Mouse (Mus musculus) cerebellum, postnatal 25 days (tissue): ENCODE results near the gene Lrrc1.
"Not testable (repeated sequence)": the region's sequence is repeated elsewhere in the genome, so short reads cannot be mapped to it uniquely, and the experiment has no call there.

Experiments used
- DNase-seq, 2 experiments: peaks; one replicate each; pipeline ENCODE4 v3.0.0; 2021; ENCODE audit warnings: mixed read lengths in 2 of 2

The Lrrc1 gene

DNA sequence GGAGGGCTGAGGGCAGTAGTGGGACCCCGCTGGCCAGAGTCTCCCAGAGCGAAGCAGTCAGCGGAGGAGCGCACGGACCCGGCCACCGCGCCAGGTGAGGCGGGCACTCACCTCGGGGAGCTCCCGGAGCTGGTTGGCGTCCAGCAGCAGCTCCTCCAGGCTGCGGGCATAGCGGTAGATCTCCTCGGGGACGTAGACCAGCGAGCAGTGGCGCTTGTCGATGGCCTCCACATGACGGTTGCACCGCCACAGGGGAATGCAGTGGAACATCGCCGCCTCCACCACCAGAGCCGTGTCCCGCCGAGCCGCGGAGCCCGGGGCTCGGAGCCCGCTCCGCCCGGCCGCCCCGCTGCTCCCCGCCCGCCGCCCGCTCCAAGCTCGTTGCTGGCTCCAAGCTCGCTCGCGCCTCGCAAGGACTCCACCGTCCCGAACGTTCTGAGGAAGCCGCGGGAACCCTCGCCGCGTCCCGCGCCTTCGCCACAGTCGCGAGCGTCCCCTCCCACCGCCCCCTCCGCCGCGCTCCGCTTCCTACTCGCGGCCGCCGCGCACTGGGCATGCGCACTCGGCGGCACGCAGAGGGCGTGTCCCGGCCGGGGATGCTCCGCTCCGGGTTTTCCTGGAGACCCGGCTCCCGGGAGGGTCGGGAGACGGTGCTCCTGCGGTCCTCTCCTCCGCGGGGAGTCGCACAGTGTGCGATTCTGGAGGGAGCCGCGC lies at the start of gene Lrrc1:
TSS of gene Lrrc1 (minus strand) at position 517 of the 714 bp plus-strand sequence.
- DNase-seq, result peak; percentile 87 to 93

DNA sequence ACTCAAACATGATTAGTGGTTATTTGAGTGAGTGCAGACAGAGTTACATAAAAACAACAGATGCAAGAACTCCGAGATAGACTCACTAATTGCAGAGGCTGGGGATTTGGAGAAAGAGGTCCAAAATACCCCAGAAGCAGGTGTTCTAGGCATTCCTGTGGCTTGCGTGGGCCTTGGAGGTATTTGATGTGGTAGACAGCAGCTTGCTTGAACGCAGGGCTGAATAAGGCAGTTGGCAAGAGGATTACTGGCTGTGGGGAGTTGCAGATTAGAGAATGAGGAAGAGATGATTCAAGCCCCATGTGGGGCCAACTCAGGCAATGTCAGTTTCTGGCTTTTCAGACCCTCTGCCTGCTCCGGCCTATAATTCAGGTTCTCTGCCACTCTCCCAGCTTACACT lies 47.8 kb upstream of the Lrrc1 start:
- no peak for DNase-seq

DNA sequence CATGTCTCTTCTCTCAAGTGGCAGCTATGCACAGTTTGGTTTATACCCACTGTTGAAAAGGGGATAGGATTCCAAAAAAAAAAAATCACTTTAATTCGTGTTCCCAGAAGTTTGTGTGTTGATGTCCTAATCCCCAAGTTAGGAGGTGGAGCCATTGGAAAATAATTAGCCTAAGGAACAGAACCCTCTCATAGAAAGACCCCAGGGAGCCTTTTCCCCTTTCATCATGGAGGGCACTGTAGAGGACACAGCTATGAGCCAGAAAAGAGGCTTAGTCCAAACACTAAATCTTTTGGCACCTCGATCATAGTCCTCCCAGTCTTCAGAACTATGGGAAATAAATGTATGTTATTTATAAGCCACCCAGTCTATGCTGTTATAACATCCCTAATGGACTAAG lies 44.8 kb upstream of the Lrrc1 start:
- no peak for DNase-seq

DNA sequence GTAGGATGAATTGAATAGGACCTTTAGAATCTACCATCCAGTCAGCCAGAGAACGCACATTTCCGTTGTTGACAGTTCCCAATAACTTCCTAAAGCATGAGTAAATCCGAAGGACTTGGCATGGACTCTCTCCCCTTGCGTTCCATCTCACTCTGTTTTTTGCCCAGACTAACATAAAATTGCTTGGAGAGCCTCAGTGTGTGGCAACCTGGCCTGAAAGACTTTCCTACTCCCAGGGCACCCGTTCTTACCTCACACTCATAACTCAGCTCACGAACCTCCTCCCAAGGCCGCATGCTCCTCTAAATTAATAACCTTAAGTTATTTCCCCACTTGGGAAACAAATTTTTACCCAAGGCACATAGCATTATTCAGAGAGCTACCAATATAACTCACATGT lies 42.9 kb upstream of the Lrrc1 start:
- no peak for DNase-seq

DNA sequence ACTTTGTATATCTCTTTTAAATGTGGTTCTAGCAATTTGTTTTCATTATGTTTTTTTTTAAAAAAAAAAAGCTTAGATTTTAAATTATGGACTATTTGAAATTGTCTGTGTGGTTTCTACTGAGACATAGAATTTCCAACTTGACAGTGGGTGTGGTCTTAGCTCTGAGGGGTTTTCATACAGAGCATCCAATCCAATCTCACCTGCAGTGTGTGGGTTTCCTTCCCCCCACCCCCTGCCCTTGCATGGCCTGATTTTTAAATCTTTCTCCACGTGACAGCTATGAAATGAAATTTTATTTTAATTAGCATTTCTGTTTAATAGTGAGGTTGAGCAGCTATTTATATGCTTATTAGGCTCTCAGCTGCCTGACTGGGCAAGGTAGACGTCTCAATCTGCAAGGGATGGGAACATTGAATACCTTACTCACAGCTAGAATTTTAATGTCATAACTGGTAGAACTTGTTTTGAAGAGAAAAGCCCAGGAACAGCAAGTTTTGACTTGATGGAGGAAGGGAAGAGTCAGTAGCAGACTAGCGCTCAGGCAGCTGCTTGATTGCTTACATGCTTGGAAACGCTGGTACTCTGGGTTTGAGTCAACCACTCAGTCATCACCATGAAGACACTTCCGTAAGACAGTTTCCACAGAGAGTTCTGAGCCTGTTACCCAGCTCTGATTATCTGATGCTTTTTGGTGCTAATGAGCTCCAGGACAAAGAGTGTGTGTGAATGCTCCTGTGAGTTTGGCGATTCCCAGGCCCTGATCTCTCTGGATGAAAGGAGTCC lies 42.3 kb upstream of the Lrrc1 start:
- no peak for DNase-seq

DNA sequence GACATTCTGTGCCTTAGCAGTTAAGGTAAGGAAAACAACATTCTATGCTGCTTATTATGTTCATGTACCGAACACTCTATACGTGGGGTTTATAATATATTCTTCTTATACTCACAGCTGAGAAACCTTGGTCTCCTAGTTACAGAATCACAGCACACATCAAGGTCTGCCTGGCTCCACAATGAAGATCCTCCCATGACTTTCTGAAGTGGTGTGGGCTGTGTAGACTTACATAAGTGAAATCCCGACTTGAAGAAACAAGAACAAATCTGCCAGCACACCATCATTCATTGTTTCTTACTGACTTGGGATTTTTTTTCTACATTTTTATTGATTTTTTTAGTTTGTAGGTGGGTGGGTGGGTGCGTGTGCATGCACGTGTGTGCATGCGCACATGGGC lies 40.1 kb upstream of the Lrrc1 start:
- DNase-seq, result no peak

DNA sequence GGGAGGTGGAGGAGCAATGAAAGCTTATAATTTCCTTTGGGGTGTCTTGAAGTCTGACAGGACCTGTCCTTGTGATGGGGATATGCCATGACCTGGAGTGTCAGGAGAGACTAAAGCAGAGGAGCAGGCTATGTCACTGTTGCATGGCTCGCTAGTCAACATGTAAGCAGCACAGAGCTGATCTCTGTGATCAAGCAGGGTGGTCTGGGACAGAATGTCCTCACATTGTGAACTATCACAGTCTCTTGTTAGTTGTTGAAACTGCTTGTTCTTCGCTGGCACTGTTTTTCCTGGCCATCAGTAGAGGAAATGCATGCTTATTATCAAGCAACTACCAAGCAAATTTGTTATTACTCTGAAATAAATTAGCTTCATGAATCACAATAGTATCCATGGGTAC lies 38.6 kb upstream of the Lrrc1 start:
- DNase-seq, result no peak

DNA sequence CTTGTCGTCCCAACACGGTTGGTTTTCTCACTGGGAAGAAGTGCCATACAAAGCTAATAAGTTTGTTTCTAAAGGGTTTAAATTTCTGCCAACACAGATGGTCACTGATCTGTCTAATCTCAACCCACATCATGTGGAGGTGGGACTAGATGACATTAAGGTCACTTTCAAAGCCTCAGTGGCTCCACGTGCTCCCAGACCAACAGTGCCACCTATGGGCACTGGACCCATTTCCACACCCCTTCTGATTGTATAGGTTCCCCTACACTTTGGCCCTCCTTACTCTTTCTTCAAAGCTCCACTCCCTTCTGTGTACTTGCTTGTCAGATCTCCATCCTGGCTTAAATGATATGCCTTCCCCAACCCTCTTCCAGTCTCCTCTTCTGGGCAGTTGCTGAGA lies 35.2 kb upstream of the Lrrc1 start:
- DNase-seq, result no peak

DNA sequence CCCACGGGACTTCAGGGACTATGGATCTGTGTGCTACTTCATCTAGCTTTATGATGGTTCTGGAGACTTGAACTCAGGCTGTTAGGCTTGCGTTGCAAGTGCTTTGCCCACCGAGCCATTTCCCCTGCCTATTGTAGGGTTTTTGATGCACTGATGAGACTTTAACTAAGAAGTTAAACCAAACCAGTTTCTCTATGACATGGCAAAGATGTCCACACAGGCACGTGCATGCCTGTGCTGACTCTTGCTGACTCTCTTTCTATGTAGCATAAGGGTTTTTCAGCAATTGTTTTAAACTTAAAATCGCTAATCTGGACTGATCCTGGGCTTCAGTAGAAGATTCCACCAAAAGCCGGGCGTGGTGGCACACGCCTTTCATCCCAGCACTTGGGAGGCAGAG lies 33.3 kb upstream of the Lrrc1 start:
- DNase-seq, result no peak

DNA sequence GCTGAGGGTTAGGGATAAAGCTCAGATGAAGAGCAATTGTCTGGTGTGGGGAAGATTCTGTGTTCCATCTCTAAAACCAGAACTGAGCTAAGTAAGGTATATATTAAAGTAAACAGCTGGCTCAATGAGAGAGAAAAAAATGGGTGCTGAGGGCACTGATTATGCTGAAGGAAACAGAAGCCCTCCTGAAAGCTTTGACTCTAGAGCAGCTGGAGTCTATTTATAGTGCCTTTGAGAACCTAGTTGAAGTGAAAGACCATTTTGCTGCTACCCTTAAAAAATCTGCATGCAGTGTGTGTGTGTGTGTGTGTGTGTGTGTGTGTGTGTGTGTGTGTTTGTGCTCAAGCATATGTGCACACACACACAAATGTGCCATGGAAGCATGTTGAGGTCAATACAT lies 32.7 kb upstream of the Lrrc1 start:
- DNase-seq, result no peak

DNA sequence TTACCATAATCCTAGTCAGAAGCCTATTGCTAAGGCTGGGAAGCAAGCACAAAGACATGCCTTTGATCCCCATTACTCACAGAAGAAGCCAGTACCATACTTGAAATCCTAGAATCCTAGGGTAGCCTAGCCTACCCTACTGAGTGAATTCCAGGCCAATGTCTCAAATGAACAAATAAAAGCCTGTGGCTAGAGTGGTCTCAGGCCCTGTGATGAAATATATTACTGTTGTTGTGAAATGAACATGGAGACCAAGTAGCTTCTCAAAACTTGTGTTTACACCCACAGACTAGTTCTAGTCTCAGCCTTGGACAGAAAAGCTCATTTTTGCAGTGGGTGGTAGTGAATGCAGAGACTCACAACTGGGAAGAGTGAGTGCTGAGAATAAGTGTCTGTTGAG lies 31.6 kb upstream of the Lrrc1 start:
- DNase-seq, result no peak

DNA sequence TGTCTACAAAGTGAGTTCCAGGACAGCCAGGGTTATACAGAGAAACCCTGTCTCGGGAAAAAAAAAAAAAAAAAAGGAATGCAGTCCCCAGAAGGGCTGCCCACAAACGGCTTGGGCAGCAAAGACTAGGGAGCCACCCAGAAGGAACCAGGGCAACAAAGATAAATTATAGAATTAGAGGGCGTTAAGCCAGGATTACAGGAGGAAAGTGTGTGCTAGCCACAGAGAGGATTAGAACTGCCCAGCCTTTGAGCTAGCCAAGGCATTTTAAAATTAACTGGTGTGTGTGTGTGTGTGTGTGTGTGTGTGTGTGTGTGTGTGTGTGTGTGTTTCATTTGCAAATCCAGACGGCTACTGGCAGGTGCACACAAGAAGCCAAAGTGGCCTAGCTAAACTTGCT lies 30.3 kb upstream of the Lrrc1 start:
- DNase-seq, result not testable (repeated sequence)

DNA sequence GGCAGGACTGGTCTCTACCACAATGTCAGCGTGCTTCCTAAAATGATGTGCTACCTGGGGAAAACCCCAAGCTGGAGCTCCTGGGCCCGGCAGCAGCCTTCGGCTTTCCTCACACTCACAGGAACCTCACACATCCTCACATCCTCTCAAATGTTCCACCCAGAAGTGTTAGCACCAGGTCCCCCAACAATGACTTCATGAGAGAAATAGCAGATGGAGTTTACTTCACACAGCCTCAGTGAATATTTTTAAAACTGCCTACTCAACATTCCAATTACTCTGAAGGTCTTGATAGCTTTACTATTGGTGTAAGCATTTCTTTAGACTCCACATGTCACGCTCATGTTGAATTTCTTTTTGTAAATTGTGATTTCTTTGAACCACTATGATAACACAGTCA lies 27.2 kb upstream of the Lrrc1 start:
- no peak for DNase-seq

DNA sequence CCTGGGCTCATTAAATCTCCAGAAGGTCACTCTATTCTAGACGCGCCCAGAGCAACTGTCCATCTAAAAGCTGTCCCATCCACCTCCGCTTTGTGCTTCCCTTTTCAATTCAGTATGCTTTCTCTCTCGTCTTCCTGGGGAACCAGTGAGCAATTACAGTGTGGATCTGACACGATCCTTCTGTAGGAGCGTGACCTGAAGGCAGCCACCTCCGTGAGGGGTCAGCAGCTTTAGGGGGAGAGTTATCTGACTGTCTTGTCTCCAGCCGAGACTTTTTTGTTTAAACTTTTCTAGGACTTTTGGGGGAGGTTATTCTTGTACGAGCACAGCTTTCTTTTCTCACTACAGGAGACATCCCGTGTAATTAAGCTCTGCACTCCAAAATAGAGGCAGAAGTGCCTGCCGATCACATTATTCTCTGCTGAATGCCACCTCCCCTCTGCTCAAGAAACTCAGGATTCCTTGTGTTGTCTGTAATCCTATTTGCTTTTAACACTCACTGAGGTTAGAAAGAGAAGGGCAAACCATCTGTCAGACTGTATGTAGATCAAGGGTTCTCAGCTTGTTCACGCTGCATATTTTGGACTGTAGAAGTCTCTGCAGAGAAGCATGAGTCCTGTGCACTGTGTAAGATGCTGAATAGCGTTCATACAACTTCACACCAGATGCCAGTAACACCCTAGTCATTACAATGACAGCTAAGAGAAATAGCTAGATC lies 24.3 kb upstream of the Lrrc1 start:
- no peak for DNase-seq

DNA sequence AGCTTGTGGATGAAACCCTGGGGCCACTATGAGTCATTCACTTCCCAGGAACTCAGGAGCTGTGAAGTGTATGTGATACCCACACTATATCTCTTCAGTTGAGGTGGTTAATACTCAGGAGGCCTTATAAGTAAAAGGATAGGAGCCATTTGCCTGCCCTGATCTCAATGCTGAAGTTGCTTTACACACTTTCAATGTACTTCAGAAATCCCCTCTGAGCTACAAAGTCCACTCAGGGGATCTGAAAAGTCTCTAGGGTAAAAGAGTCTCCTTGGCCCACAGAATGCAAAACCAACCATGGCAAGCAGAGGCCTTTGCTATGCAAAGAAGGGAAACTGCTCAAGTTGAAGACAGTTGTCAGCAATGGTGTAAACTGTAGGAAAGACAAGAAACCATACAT lies 17.2 kb upstream of the Lrrc1 start:
- no peak for DNase-seq

DNA sequence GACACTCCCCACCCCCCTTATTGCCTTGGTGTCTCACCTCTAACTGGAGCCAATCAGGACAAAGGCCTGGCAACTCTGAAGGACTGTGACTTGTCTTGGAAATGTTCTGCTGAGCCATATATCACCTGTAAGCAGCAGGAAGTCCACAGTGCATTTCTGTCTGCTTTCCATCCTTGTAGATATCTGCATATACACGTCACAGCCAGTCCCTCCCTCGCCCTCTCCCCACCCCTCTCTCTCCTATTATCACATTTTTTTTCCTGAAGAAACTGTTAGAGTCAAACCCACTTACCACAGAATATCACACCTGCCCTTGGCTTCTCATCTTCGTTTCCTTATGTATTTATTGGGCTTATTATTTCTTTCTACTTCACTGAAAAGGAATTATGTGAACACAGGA lies 13.3 kb upstream of the Lrrc1 start:
- DNase-seq, result no peak

DNA sequence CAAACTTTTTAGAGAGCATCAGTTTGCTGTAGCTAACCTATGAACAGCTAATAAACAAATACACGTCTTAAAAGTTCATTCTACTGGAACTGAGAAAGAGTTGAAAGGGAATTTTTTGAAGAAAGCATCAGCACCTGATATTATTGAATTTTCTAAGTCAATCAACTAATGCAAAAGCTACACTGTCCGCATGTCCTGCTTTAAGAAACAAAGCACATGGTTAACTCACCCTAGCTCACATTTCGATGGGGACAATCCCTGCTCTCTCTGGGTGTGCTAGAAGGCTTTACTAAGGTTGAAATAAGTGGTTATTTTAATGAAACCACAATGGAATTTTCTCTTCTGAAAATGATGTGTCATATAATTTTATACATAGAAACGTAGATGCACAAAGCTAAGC lies 12.5 kb upstream of the Lrrc1 start:
- no peak for DNase-seq

DNA sequence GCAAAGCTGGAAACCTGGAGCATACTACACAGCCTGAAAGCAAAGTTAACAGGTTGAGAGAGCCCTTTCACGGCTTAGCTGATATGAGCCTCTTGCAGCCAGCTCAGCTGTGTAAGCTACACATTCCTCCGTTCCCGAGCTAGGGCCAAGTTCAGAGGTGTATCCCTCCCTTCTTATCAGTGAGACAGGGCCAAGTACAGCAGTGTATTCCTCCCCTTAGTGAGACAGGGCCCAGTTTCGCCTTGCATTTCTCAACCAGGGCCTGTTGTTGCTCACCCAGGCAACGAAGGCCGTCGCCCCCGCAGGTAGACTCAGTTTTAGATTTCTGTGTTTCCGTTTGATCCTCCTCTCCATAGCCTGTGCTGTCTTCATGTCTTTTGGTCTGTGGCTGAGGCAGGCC lies 11.8 kb upstream of the Lrrc1 start:
- no peak for DNase-seq

DNA sequence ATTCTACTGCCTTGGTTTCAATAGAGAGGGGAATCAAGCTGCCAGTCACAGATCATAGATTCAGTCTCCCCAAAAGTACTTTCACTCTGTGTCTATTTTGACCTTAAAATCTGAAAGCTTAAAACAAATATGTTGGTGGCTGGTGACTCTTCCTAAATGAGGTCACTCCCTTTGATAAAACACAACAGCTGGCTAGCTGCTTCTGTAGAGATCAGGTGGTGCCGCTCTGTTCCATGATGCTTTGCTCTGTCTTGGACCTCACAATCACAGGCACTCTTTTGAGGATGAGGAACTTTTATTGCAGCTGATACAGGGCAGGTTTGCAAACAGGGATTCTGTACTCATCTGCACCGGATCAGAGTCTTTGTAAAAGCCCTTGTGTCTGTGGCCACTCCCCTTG lies 8.8 kb upstream of the Lrrc1 start:
- DNase-seq, result no peak

DNA sequence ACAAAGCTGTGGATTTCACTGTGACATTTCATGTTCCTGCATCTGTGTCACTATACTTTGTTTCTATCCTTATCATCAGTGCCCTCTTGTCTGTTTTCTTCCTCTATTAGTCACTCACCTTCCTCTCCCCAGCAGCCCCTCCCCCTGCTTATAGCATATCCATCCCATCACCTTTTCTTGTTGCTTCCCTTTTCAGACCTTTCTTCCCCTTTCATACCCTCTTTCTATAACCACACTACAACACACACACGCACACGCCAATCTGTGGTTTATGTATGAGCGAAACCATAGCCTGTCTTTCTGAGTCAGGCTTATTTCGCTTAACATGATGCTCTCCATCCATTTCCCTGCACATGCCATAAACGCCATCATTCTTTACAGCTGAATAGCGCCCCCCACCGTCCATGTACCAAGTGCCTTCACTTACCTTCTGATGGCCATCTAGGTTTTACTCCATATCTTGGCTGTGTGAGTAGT lies 6.4 kb upstream of the Lrrc1 start:
- no peak for DNase-seq

DNA sequence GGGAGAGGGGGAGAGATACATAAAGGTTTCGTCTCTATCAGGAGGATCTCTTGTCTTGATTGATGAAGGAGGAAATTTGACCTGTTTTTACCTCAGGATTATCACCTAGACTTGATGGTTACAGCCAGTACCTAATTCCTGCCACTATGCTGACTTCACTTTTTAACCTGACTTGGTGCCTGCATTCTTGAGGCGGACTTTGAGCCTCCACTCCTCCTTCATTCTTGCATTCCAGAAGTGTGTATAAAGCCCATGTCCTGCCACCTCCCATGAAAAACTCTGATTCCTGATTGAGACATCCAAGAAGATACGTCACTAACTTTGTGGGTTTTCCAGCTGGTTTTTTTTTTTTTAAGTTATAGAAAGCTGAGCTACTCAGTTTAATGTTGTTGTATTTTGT lies 1.3 kb upstream of the Lrrc1 start:
- DNase-seq, result no peak

DNA sequence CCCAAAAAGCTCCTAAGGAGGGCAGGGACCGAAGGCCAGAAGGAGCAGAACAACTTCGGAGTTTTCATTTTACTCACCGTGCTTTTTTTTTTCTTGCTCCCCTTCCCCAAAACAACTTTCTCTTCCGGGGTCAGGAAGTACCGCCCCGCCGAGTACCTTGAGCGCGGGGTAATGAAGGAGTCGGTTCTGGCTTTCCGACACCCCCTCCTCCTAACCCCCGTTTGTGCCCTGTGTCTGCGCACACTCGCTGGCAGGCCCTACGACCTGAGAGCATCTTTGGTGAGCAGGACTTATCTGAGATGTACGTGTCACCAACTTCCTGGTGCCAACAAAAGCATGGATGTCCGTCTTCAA lies 375 bp upstream of the Lrrc1 start:
- peak in 1 of 2 experiments; percentile 41 for DNase-seq

DNA sequence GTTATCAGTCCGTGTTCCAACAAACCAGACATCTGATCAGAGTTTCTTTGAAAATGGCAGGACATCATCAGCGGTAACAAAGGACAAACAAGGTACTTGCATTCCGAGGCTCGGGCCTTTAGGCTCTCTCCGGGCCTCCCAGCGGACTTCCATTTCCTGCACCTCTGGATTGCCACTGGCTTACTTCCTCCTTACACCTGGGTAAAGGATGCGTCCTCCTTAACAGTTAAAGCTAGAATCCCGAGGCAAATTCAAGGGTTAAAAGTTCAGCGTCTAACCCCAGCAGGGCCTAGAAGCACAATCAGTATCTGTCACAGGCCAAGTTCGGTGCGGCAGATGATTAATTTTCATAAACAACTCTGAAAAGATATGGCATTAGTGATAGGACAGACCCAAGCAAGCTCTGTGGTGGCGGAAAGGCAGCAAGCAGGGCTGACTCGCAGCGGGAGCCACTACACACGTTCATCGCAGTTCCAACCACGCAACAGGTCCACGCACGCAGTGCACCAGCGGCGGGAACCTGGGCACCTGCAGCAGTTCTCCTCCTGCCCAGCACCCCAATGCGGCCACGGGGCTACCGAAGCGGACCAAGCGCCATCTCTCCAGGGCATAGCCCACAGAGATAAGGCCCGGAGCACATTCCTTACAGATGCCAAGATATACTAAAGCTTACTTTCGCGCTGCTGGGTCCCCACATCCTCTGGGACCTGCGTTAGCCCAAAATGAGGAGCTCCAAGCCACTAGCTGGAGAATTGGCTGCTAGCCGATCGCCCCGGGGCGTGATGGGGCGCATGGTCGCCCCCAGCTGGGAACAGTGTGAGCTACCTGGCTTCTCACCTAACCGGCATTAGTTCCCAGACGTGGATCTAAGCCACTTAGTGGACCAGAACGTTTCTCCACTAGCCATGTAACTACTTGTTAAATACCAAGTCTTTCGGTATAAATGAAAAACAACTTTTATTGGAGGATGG lies 1.0 kb downstream of the Lrrc1 start:
- DNase-seq, result peak; percentile 53 to 69
